Mouse (Mus musculus) retina, postnatal 7 days (tissue): ENCODE results near the gene Ddr2.
"Not testable (repeated sequence)": the region's sequence is repeated elsewhere in the genome, so short reads cannot be mapped to it uniquely, and the experiment has no call there.

Experiments
- DNase-seq: peaks from one replicate; pipeline ENCODE4 v3.0.0-alpha.2; 2012; ENCODE audit warnings: low read depth, low spot score

The Ddr2 gene

DNA sequence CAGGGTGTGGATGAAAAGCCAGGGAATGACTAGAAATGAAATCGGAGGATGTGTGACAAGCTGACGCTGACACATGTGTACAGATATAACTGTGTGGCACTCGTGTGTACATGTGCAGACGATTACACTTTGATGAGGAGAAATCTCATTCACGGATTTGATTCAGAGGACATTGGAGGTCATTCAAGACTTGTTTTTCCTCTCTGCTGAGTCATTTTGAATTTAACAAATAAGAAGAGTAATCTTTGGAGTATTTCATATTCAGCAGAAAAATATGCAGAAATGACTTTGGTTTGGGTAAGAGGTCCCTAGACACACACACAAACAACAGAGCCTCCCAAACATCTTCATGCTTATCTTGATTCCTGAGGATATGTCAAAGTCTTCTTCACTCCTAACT, 67.6 kb downstream of the Ddr2 start:
- DNase-seq, result no peak

DNA sequence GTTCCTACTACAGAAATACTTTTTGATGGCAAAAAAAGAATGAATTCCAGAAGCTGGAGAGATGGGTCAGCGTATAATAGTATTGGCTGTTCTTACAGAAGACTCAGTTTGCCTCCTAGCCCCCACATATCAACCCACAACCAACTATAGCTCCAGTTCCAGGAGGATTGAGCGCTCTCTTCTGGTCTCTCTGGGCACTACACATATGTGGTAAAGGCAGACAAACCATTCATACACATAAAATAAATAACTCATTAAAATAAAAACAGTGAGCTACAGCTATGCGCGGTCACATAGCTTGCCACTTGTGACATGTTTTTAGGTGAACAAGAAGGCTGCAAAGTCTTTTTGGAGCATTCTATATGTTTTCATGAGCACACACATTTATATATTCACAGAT, 71.2 kb downstream of the Ddr2 start:
- no peak for DNase-seq

DNA sequence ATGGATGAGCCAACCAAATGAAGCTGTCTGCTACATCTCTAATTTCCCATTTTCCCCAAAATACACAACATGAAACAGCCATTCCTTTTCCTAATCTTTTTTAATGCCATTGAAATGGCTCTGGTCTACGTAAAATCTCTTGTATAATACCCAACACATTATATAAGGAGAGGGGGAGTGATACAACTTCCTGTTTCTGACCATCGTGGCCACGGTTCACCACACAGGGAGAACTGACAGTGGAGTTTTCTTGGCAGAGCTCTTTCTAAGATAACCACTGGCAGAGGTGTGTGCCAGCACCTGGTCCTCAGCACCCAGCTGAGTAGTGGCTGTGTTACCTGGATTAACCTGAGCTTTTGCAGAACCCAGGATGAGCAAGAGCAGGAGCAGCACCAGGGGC, 75.0 kb downstream of the Ddr2 start:
- DNase-seq, result no peak

GRCm38 (mm10) chr1:170034961-170035360, 75.6 kb downstream of the Ddr2 start:
- DNase-seq, result no peak

- no peak for DNase-seq
Observed at GRCm38 (mm10) chr1:170031656-170032055, 78.9 kb downstream of the Ddr2 start.

DNA sequence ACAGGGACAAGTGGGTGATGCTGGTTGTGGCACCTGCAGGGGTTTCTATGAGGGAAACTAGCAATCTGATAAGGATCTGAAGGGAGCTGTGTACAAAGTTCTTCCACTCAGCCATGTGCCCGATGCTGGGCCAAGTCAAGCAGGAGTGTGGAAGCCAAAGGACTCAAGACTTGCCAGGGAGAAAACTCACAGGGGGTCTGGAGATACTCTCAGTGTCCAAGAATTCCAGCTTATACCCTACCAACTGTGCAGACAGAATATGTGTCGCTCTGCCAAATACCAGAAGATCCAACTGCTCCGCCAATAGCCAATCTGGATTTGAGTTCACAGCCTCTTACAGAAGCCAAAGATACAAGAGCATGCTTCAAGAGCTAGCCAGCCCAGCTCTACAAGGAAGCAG, 95.8 kb downstream of the Ddr2 start:
- no peak for DNase-seq

DNA sequence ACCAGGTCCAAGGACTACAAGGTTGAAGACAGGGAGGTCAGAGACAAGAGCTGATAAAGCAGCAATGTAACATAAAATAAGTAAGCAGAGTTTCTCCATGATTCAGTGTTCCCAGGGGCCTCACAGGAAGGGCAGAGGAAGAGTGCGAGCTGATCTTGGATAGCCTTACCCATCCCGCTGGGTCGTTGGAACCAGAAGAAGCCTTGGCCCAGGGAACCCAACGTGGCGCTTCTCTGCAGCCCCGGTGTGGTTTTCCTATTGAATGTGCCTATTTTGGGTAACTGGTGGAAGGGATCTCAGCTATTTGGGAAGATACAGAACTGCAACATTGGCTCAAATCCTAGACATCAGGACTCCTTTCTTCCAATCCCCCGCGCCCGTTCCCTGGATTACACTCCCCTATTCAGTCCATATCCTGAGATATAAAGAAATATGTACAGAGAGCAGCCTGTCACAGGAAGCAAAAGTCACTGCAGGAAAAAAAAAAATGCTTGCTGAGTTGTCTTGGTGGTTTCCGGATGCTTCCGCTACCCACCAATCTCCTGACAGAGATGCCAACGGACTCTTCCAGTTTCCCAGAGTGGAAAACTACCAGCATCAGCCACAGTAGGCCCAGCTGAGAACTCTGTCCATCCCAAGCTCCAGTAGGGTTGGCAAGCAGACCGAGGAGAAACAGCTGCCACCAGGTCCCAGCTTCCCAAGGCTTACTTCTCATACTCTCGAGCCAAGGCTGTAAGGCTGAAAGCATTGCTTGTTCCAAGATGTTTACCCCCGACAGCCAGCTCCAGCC, 99.7 kb downstream of the Ddr2 start:
- DNase-seq, result no peak

GRCm38 (mm10) chr1:170009296-170009695, 101.3 kb downstream of the Ddr2 start:
- DNase-seq, result no peak

- no peak for DNase-seq
Observed at GRCm38 (mm10) chr1:170008432-170009220, 101.9 kb downstream of the Ddr2 start.

- no peak for DNase-seq
Observed at GRCm38 (mm10) chr1:170006516-170006915, 104.0 kb downstream of the Ddr2 start.

- no peak for DNase-seq
Observed at GRCm38 (mm10) chr1:170005297-170005696, 105.3 kb downstream of the Ddr2 start.

- not testable (repeated sequence) for DNase-seq
Observed at GRCm38 (mm10) chr1:169993901-169994300, 116.7 kb downstream of the Ddr2 start.

DNA sequence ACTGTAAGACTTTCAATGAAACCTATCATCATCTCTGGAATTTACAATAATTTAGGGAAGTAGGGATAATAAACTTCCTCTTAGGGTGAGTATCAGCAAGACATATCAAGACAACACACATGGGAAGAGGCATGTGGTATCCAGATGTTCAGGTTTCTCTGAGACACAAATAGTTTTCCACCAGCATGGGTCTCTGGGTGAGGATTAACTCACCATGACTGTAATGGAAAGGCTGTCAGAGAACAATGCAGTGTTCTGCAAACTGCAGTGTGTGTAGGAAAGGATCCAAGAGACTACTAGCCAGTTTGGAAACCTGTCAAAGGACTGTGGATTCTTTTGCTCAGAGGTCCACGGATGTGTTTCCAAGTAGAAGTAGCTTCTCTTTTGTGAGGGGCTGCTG, 124.4 kb downstream of the Ddr2 start:
- no peak for DNase-seq

DNA sequence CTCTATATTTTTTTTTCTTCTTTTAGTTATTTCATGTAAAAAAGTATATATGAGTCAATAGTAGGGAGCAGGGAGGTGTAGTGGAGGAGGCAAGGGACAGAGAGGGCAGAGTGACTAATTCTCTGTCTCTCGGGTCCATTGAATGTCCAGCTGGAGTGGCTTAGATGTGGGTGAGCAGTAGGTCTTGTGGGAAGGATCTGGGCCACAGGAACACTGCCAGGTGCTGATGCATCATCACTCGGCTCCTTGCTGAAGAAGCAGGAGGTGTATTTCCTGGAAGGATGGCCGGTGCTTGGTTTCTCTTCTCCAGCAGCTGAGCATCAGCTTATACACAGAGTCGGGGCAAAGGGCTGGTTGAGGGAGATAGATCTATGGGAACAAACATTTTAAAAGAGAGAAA, 132.9 kb downstream of the Ddr2 start:
- DNase-seq, result no peak

GRCm38 (mm10) chr1:169971998-169972397, 138.6 kb downstream of the Ddr2 start:
- no peak for DNase-seq

DNA sequence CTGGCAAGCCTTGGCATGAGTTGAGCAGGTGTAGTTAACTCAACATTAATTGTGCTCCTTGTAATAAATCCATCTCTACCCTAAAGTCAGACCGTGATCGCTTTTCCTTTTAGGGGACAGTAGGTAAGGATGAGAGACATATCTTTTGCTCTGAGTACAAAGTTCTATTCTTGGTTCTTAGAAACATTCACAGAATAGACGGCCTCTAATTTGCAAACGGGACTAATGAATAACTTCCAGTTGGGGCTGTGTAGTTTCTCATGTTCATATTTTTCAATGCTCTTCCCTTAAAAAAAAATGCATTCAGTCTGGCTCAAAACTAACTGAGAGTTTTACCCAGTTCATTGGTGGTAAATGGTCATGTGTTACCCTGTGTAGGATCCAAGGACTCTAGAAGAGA, 139.6 kb downstream of the Ddr2 start:
- no peak for DNase-seq

- DNase-seq, result no peak
Observed at GRCm38 (mm10) chr1:169969516-169969886, 141.1 kb downstream of the Ddr2 start.

- DNase-seq, result peak; percentile 95
Observed at GRCm38 (mm10) chr1:169968792-169969515, 141.6 kb downstream of the Ddr2 start, which contains the start of gene Hsd17b7. Gene Hsd17b7 (minus strand): TSS chr1:169969241.

DNA sequence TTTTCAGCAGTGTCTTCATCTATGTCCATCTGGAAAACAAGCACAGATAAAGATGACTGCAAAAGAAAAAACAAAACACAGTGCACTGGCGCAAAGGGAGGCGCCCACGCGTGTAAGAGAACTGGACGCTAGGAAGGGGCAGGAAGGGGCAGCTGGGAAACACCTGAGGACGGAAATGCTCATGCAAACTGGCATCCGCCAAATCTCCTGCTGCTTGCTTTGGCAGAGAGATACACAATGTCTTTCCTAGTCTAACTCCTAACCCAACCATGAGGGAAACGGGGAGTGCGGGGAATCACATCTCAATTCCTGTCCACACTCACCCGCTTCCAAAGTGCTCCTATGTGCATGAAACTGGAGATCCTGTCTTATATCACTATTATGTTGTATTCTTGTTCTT, 157.5 kb downstream of the Ddr2 start:
- no peak for DNase-seq

- no peak for DNase-seq
Observed at GRCm38 (mm10) chr1:169952636-169953035, 157.9 kb downstream of the Ddr2 start.

DNA sequence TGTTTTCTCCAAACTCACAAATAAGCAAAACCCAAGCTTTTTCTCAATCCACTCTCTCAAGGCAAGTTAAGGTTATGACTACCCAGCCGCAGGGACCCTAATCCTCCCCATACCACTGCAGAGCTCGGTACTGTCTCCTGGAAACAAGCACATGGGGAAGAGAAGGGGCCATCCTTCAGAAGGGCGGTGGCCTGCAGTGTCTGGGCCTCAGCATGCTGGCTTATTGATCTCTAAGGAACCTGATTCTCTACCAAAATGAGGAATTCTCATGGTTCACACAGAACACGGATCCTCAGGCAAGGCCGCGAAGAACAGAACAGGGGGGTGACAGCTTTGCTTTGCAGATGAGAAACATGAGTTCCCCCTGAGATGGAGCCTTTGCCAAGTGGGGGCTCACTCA, 159.0 kb downstream of the Ddr2 start:
- no peak for DNase-seq

DNA sequence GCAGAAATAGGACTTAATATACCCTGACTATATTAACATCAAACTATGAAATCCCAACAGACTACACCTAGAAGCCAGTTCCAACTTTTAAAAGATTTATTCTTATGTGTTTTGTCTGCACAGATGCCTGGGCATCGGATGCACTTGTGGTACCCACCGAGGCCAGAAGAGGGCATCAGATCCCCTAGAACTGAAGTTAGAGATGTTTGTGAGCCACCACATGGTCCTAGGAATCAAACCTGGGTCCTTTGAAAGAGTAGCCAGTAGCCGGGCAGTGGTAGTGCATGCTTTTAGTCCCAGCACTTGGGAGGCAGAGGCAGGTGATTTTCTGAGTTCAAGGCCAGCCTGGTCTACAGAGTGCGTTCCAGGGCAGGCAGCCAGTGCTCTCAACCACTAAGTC, 159.9 kb downstream of the Ddr2 start:
- no peak for DNase-seq
